Mouse (Mus musculus) neural tube, embryonic 13.5 days (tissue): ENCODE data around the gene Cse1l. TPM values are rescaled to one million over a fixed set of nuclear protein-coding genes. Genes with fewer than 3 reads are reported as not detected.

Experiments
- ATAC-seq: fragments of 200-750 bp; cut with Nextera tagmentation; 2 replicates; pipeline ENCODE4 v1.8.0; 2017; ENCODE audit warnings: low read depth, mild to moderate bottlenecking, moderate TSS enrichment, moderate library complexity
- H3K27ac ChIP-seq: fragments of 300-500 bp; sonication (generic); replicated peaks from 2 replicates; pipeline ENCODE4 v1.5.1; 2015; ENCODE audit warnings: moderate library complexity, mild to moderate bottlenecking, inconsistent platforms
- H3K27me3 ChIP-seq: fragments of 300-500 bp; sonication (generic); 2 replicates; pipeline ENCODE4 v1.6.1; 2015; ENCODE audit warnings: mild to moderate bottlenecking, inconsistent platforms
- H3K36me3 ChIP-seq: fragments of 300-500 bp; sonication (generic); 2 replicates; pipeline ENCODE4 v1.6.1; 2015; ENCODE audit warnings: mild to moderate bottlenecking, inconsistent platforms
- H3K4me1 ChIP-seq: fragments of 300-500 bp; sonication (generic); replicated peaks from 2 replicates; pipeline ENCODE4 v1.6.1; 2015; ENCODE audit warnings: inconsistent platforms
- H3K4me2 ChIP-seq: fragments of 300-500 bp; sonication (generic); 2 replicates; pipeline ENCODE4 v1.6.1; 2015; ENCODE audit warnings: inconsistent platforms, mild to moderate bottlenecking, moderate library complexity
- H3K4me3 ChIP-seq: fragments of 300-500 bp; sonication (generic); 2 replicates; pipeline ENCODE4 v1.5.1; 2015; ENCODE audit warnings: mild to moderate bottlenecking, inconsistent platforms
- H3K9ac ChIP-seq: fragments of 300-500 bp; sonication (generic); 2 replicates; pipeline ENCODE4 v1.6.1; 2015; ENCODE audit warnings: moderate library complexity, mild to moderate bottlenecking, inconsistent platforms
- H3K9me3 ChIP-seq: fragments of 300-500 bp; sonication (generic); 2 replicates; pipeline ENCODE4 v1.6.1; 2016; ENCODE audit warnings: inconsistent platforms
- WGBS: fragments of 180-500 bp; shearing (Covaris S2); methylation state at CpG from one replicate; pipeline ENCODE4 v1.1.7; 2015; 5-methylcytosine and 5-hydroxymethylcytosine counted together
- polyA plus RNA-seq: library from polyadenylated mRNA; unstranded; fragments of >200 nt; fragmentation: Nextera tagmentation; extraction: Ambion mirVana; gene quantifications from 2 replicates; pipeline ENCODE4 v1.2.1, GENCODE M21; 2015

The Cse1l gene
- polyA plus RNA-seq, 1 experiment from 2014 or later, result 93.6 TPM

DNA sequence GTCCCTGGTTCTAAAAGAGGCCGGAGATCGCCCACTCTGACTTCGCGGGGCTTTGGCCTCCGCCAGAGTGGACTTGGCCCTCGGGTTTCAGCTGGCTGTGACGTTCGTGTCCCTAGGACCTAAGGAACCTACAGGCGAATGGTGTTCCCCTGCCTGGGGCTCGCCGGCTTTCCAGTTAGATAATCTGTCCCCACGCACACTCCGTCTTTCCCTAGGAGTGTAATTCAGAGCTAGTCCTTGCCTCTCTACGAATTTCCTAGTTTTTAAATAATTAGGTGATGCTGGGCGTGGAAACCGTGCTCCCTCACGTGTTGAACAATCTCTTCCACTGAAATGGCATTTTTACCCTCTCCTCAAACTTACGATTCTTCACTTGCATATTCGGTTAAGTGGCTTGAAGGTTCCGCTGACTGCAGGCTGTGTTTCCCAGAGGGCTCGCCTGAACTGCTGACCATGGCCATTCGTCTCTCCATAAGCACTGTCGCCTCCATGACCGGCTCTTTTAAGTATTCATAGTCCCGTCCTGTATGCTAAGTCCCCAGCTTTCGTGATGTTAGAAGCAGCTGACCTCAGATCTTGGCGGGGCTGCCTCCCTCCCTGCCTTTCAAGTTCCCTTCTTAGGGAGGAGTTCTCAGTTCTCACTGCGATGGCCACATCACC is 813 bp downstream of the Cse1l start:
- Histone ChIP-seq H3K4me3 (peak overlapping the region; percentile 90), H3K36me3 (peaks cover 10% of the 10 kb centered on the region), H3K27me3 (no peaks in the 10 kb centered on the region), H3K27ac (peak overlapping the region; percentile 98), H3K9ac (peak overlapping the region; percentile 85), H3K4me1 (peaks cover 19% of the 10 kb centered on the region), H3K9me3 (no peaks in the 10 kb centered on the region), H3K4me2 (peak overlapping the region; percentile 95)
- ATAC-seq, result peak; percentile 28
- WGBS, result under 1% methylated on average over 28 of the region's 28 CpGs

GRCm38 (mm10) chr2:166909729-166910128 is 3.9 kb downstream of the Cse1l start:
- H3K4me3 ChIP-seq, result no peak overlapping the region
- H3K4me2 ChIP-seq, result no peak overlapping the region
- no peak overlapping the region for H3K9ac ChIP-seq
- H3K27me3 ChIP-seq, result no peaks in the 10 kb centered on the region
- no peak for ATAC-seq
- H3K27ac ChIP-seq, result no peak overlapping the region
- H3K9me3 ChIP-seq, result no peaks in the 10 kb centered on the region
- H3K36me3 ChIP-seq, result peaks cover 10% of the 10 kb centered on the region
- 97% methylated on average over 3 of the region's 3 CpGs for WGBS
- H3K4me1 ChIP-seq, result peaks cover 19% of the 10 kb centered on the region

DNA sequence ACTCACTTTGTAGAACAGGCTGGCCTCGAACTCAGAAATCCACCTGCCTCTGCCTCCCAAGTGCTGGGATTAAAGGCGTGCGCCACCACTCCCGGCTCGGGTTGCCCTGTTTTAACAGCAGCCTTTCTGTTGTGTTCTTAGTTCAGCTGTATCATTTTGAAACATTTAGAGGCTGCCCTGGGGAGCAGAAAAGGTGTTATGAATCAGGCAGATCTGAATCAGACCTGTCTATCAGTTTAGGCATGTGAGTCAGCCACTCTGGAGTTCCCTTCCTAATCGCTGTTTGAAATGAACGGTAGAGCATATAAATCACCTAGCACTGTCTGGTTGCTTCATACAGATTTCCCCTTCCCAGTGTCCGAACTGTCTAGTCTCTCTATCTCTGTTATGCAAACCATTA is 4.7 kb downstream of the Cse1l start:
- no peak overlapping the region for H3K4me2 ChIP-seq
- H3K9me3 ChIP-seq, result no peaks in the 10 kb centered on the region
- H3K27me3 ChIP-seq, result no peaks in the 10 kb centered on the region
- 86% methylated on average over 8 of the region's 8 CpGs for WGBS
- H3K27ac ChIP-seq, result no peak overlapping the region
- peaks cover 10% of the 10 kb centered on the region for H3K36me3 ChIP-seq
- no peak overlapping the region for H3K4me3 ChIP-seq
- H3K9ac ChIP-seq, result no peak overlapping the region
- no peak for ATAC-seq
- peaks cover 16% of the 10 kb centered on the region for H3K4me1 ChIP-seq

DNA sequence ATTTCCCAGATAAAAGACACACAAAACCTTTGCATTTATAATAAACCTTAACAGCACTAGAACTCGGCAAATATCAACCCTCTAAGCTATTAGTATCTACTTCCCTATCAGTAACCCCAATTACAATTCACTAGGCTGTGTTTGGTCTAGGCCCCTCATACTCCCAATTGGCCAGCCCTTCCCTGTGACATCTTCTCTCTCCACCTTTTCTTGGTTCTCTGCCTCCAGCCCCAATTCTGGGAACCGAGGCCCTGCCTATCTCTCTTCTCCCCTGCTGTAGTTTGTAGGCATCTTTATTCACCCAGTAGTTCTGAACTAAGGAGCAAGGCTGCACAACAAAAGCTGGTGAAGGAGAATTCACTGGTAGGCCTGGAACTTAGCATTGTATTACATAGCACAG is 18.1 kb downstream of the Cse1l start:
- Histone ChIP-seq H3K36me3 (peaks cover 85% of the 10 kb centered on the region), H3K9ac (no peak overlapping the region), H3K9me3 (no peaks in the 10 kb centered on the region)

GRCm38 (mm10) chr2:166933943-166934342 is 28.1 kb downstream of the Cse1l start:
- no peak overlapping the region for H3K4me3 ChIP-seq
- H3K9me3 ChIP-seq, result no peaks in the 10 kb centered on the region
- peaks cover 90% of the 10 kb centered on the region for H3K36me3 ChIP-seq
- ATAC-seq, result no peak
- H3K4me1 ChIP-seq, result no peaks in the 10 kb centered on the region
- H3K27ac ChIP-seq, result no peak overlapping the region
- H3K27me3 ChIP-seq, result no peaks in the 10 kb centered on the region
- no peak overlapping the region for H3K9ac ChIP-seq
- no peak overlapping the region for H3K4me2 ChIP-seq
- WGBS, result 91% methylated on average over 6 of the region's 6 CpGs

More for the DNA sequence above, 18.1 kb downstream of the Cse1l start:
- no peaks in the 10 kb centered on the region for H3K4me1 ChIP-seq
- no peak overlapping the region for H3K27ac ChIP-seq
- no peak overlapping the region for H3K4me3 ChIP-seq
- no peaks in the 10 kb centered on the region for H3K27me3 ChIP-seq
- 87% methylated on average over 2 of the region's 2 CpGs for WGBS
- ATAC-seq, result no peak
- no peak overlapping the region for H3K4me2 ChIP-seq

GRCm38 (mm10) chr2:166934416-166934815 is 28.6 kb downstream of the Cse1l start:
- H3K4me1 ChIP-seq, result no peaks in the 10 kb centered on the region
- peaks cover 91% of the 10 kb centered on the region for H3K36me3 ChIP-seq
- no peak for ATAC-seq
- H3K4me2 ChIP-seq, result no peak overlapping the region
- H3K9ac ChIP-seq, result no peak overlapping the region
- H3K4me3 ChIP-seq, result no peak overlapping the region
- WGBS, result 69% methylated on average over 5 of the region's 5 CpGs
- no peak overlapping the region for H3K27ac ChIP-seq
- H3K9me3 ChIP-seq, result no peaks in the 10 kb centered on the region
- H3K27me3 ChIP-seq, result no peaks in the 10 kb centered on the region

DNA sequence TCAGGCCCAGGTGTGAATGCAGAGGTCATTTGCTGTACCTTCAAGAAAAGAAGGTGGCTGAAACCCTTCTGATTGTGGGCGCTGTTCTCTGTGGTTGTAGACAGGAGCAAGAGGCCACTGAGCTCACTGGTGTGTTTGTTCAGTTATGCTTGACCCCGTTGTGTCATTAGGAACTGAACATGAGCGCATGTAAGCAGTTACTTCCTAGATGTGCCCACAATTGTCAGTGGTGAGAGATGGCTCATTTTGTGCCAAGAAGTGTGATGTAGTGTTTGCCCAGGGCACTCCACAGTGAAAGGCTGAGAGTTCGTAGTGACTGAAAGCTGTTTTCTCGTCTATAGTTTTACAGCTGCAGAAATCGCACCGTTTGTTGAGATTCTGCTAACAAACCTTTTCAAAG is 29.7 kb downstream of the Cse1l start:
- H3K36me3 ChIP-seq, result peaks cover 90% of the 10 kb centered on the region
- no peak overlapping the region for H3K9ac ChIP-seq
- 92% methylated on average over 7 of the region's 7 CpGs for WGBS

DNA sequence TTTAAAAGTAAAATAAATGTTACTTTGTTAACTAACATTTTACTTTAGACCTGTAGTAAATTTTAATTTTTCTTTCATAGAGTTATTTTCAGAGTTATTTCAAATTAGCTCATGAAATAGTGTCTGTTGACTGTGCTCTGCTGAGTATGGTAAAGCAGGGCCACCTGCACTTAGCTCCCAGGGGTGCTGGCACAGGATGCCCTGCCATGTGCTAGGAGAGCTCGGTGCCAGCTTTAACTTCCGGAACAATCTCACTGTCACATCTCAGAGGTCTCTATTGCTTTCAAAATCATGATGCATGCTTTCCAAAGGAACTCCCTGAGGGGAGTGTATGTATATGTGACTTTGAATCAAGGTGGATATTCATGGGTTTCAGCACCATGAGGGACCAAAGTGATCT is 30.3 kb downstream of the Cse1l start:
- no peak for ATAC-seq
- Histone ChIP-seq H3K36me3 (peaks cover 90% of the 10 kb centered on the region), H3K9me3 (no peaks in the 10 kb centered on the region), H3K27ac (no peak overlapping the region), H3K9ac (no peak overlapping the region), H3K4me2 (no peak overlapping the region), H3K4me1 (no peaks in the 10 kb centered on the region), H3K27me3 (no peaks in the 10 kb centered on the region), H3K4me3 (no peak overlapping the region)
- WGBS, result 93% methylated on average over 2 of the region's 2 CpGs

More for the DNA sequence above, 29.7 kb downstream of the Cse1l start:
- ATAC-seq, result no peak
- Histone ChIP-seq H3K27ac (no peak overlapping the region), H3K9me3 (no peaks in the 10 kb centered on the region), H3K4me2 (no peak overlapping the region), H3K4me1 (no peaks in the 10 kb centered on the region), H3K4me3 (no peak overlapping the region), H3K27me3 (no peaks in the 10 kb centered on the region)

- no peak overlapping the region for H3K4me3 ChIP-seq
- no peaks in the 10 kb centered on the region for H3K27me3 ChIP-seq
- H3K9ac ChIP-seq, result no peak overlapping the region
- ATAC-seq, result no peak
- peaks cover 90% of the 10 kb centered on the region for H3K36me3 ChIP-seq
- H3K4me2 ChIP-seq, result no peak overlapping the region
- H3K27ac ChIP-seq, result no peak overlapping the region
- 95% methylated on average over 2 of the region's 2 CpGs for WGBS
- H3K9me3 ChIP-seq, result no peaks in the 10 kb centered on the region
- no peaks in the 10 kb centered on the region for H3K4me1 ChIP-seq
These were observed 37.3 kb downstream of the Cse1l start for GRCm38 (mm10) chr2:166943146-166943545.

GRCm38 (mm10) chr2:166944346-166944745 is 38.5 kb downstream of the Cse1l start:
- Histone ChIP-seq H3K9ac (no peak overlapping the region), H3K36me3 (peaks cover 90% of the 10 kb centered on the region), H3K27me3 (no peaks in the 10 kb centered on the region), H3K27ac (no peak overlapping the region), H3K4me3 (no peak overlapping the region), H3K4me1 (no peaks in the 10 kb centered on the region), H3K4me2 (no peak overlapping the region), H3K9me3 (no peaks in the 10 kb centered on the region)
- no peak for ATAC-seq
- 74% methylated on average over 1 of the region's 1 CpGs for WGBS

- no peak overlapping the region for H3K4me2 ChIP-seq
- no peaks in the 10 kb centered on the region for H3K27me3 ChIP-seq
- H3K4me3 ChIP-seq, result no peak overlapping the region
- no peaks in the 10 kb centered on the region for H3K9me3 ChIP-seq
- H3K9ac ChIP-seq, result no peak overlapping the region
- 61% methylated on average over 4 of the region's 4 CpGs for WGBS
- H3K4me1 ChIP-seq, result no peaks in the 10 kb centered on the region
- ATAC-seq, result no peak
- peaks cover 93% of the 10 kb centered on the region for H3K36me3 ChIP-seq
- no peak overlapping the region for H3K27ac ChIP-seq
These were observed 39.6 kb downstream of the Cse1l start for GRCm38 (mm10) chr2:166945456-166945855.

DNA sequence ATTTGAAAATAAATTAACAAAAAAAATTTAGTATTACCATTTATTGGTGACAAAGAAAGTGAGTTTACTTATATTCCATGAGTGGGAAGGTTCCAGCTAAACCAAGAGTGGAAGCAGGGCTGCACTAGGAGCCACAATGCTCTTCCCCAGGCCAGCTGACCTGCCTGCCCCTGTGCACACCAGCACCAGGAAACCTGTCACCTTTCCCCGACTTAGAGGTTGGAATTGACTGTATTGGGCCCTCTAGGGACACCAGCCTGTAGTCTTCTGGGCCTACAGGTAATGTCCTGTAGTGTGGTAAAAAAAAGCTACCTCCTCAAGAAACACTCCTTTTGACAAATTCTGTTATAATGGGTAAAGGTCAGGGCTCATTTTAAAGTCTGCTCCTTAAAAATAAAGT is 42.4 kb downstream of the Cse1l start:
- Histone ChIP-seq H3K27me3 (no peaks in the 10 kb centered on the region), H3K4me3 (no peak overlapping the region), H3K36me3 (peaks cover 95% of the 10 kb centered on the region), H3K9me3 (no peaks in the 10 kb centered on the region), H3K9ac (no peak overlapping the region), H3K27ac (no peak overlapping the region), H3K4me2 (no peak overlapping the region), H3K4me1 (no peaks in the 10 kb centered on the region; the same call in 1 of the 2 replicates)
- 60% methylated on average over 1 of the region's 1 CpGs for WGBS
- ATAC-seq, result no peak

DNA sequence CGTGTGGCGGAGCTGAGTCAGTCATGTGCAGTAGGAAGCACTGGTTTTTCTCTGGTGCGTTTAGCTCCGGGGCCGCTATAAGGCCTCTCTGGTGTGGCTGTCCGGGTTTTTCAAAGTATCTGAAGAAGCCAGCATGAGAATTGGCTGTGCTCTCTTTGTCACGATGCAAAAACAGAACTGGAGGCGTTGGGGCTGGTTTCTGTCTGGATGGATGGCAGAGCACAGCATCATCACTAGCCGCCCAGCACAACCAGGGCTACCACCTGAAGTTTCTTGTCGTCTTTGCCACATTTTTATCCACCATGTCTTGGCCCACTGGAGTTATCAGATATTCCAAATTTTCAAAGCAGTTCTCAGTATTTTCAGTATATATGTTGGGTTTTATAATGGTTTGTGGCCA is 43.1 kb downstream of the Cse1l start:
- 91% methylated on average over 10 of the region's 10 CpGs for WGBS
- Histone ChIP-seq H3K4me1 (no peaks in the 10 kb centered on the region; the same call in 1 of the 2 replicates), H3K36me3 (peaks cover 95% of the 10 kb centered on the region), H3K27me3 (no peaks in the 10 kb centered on the region), H3K4me3 (no peak overlapping the region), H3K9ac (no peak overlapping the region), H3K4me2 (no peak overlapping the region), H3K27ac (no peak overlapping the region), H3K9me3 (no peaks in the 10 kb centered on the region)
- no peak for ATAC-seq
